ENCODE assay signal across 1 mouse cellular context in the genomic region with DNA sequence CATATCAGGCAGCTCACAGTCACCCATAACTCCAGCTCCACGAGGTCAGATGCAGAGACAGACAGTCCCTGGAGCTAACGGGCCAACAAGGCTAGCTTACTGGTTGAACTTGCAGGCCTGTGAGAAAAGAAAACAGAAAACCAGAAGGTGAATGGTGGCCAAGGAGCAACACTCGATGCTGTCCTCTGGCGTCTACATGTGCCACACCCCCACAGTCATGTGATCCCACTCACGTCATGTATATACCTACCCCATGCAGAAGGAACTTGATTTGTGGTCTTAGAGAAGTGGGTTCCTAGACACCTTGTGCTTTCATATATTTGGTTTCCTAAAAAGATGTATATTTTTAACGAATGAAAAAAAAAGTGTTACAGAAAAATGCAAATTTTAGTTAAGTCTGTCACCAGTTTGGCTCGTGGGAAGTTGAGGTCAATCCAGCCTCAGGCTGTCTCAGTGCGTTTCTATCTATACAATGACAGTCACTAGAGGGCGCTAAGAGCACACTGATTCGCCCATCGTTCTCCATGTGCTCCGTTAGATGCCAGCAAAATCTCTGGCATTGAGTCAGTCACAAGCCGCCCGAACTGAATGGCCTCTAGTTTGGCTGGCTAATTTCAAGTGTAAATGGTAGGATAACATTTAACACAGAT.
A peak's percentile ranks its signal among the peaks of the same experiment; 100 is the strongest.
TF ChIP-seq lines count a peak whose summit lies in the region.

No protein-coding gene starts in this region.

TF ChIP-seq in CH12.LX, 34 proteins besides CTCF, POLR2A, EP300 and RAD21 (continued from another document):
- TF ChIP-seq JUN (IDR thresholded peaks at IDR 0.05; ENCODE audit: insufficient read depth, low read depth, low read length) (no peak), RCOR1 (conservative IDR thresholded peaks at IDR 0.05; ENCODE audit: low read depth, low read length) (no peak), ZNF384 (IDR thresholded peaks at IDR 0.05; ENCODE audit: low read depth, low read length) (no peak), ELF1 (IDR thresholded peaks at IDR 0.05; ENCODE audit: low read depth, low read length) (no peak), ZMIZ1 (IDR thresholded peaks at IDR 0.05; ENCODE audit: low read depth, low read length) (no peak), TCF12 (IDR thresholded peaks at IDR 0.05; ENCODE audit: low read depth, low read length) (no peak), CHD1 (IDR thresholded peaks at IDR 0.05; ENCODE audit: low read depth, low read length) (no peak), MAZ (IDR thresholded peaks at IDR 0.05; ENCODE audit: low read depth, low read length) (no peak), ETS1 (conservative IDR thresholded peaks at IDR 0.05; ENCODE audit: low read depth, low read length) (no peak), POLR2AphosphoS2 (IDR thresholded peaks at IDR 0.05; ENCODE audit: low read depth, low read length) (no peak), MYC (IDR thresholded peaks at IDR 0.05; ENCODE audit: low read depth, low read length) (peak; percentile 99), TBP (conservative IDR thresholded peaks at IDR 0.05; ENCODE audit: low read depth, low read length) (no peak), ZC3H11A (IDR thresholded peaks at IDR 0.05; ENCODE audit: low read depth, low read length) (peak; percentile 60; the same call in 1 of the 2 replicates), BHLHE40 (IDR thresholded peaks at IDR 0.05; ENCODE audit: low read depth, low read length) (peak; percentile 72), GABPA (IDR thresholded peaks at IDR 0.05; ENCODE audit: insufficient replicate concordance, low read depth, low read length) (no peak), USF1 (IDR thresholded peaks at IDR 0.05; ENCODE audit: low read depth, low read length) (peak; percentile 81), PAX5 (IDR thresholded peaks at IDR 0.05; ENCODE audit: low read length) (no peak), USF2 (conservative IDR thresholded peaks at IDR 0.05; ENCODE audit: low read depth, low read length) (peak; percentile 81), HCFC1 (IDR thresholded peaks at IDR 0.05; ENCODE audit: low read depth, low read length) (no peak), MAX (IDR thresholded peaks at IDR 0.05; ENCODE audit: low read length) (peak; percentile 83), ZKSCAN1 (IDR thresholded peaks at IDR 0.05; ENCODE audit: borderline replicate concordance, low read depth, low read length) (no peak), SIN3A (IDR thresholded peaks at IDR 0.05; ENCODE audit: low read length) (no peak), MXI1 (IDR thresholded peaks at IDR 0.05; ENCODE audit: low read depth, low read length) (peak; percentile 50; the same call in 1 of the 2 replicates), JUND (conservative IDR thresholded peaks at IDR 0.05; ENCODE audit: low read depth, low read length) (no peak), CHD2 (IDR thresholded peaks at IDR 0.05; ENCODE audit: low read length) (no peak), NRF1 (IDR thresholded peaks at IDR 0.05; ENCODE audit: low read depth, low read length) (no peak), MAFK (IDR thresholded peaks at IDR 0.05; ENCODE audit: insufficient replicate concordance, low read length) (no peak), MEF2A (IDR thresholded peaks at IDR 0.05; ENCODE audit: borderline replicate concordance, low read depth, low read length) (no peak), IRF4 (IDR thresholded peaks at IDR 0.05; ENCODE audit: low read depth, low read length) (no peak), UBTF (IDR thresholded peaks at IDR 0.05; ENCODE audit: low read depth, low read length) (no peak), E2F4 (IDR thresholded peaks at IDR 0.05; ENCODE audit: insufficient replicate concordance, low read depth, low read length) (no peak)
